Mouse (Mus musculus) midbrain, embryonic 11.5 days (tissue): Measurements from ENCODE around the gene Polr2j. TPM values are rescaled to one million over a fixed set of nuclear protein-coding genes. Genes with fewer than 3 reads are reported as not detected.

Experiments
- ATAC-seq: fragments of 200-750 bp; cut with Nextera tagmentation; 2 replicates; pipeline ENCODE4 v1.8.0; 2017; ENCODE audit warnings: moderate TSS enrichment, moderate library complexity; ENCODE audit not compliant: low FRiP score
- DNase-seq: peaks from one replicate; pipeline ENCODE4 v3.0.0; 2015; ENCODE audit warnings: low spot score; ENCODE audit errors: missing footprints
- H3K27ac ChIP-seq: fragments of 300-500 bp; sonication (generic); 2 replicates; pipeline ENCODE4 v1.5.1; 2014; ENCODE audit warnings: low read depth, low read length
- H3K27me3 ChIP-seq: fragments of 300-500 bp; sonication (generic); 2 replicates; pipeline ENCODE4 v1.6.1; 2014; ENCODE audit warnings: mild to moderate bottlenecking, low read length, moderate library complexity, mixed read lengths; ENCODE audit not compliant: control insufficient read depth, insufficient read depth
- H3K36me3 ChIP-seq: fragments of 300-500 bp; sonication (generic); 2 replicates; pipeline ENCODE4 v1.6.1; 2014; ENCODE audit warnings: mild to moderate bottlenecking, low read length, moderate library complexity, mixed read lengths; ENCODE audit not compliant: control insufficient read depth, insufficient read depth
- H3K4me1 ChIP-seq: fragments of 300-500 bp; sonication (generic); 2 replicates; pipeline ENCODE4 v1.6.1; 2014; ENCODE audit warnings: low read length; ENCODE audit not compliant: control insufficient read depth, insufficient read depth
- H3K4me2 ChIP-seq: fragments of 300-500 bp; sonication (generic); 2 replicates; pipeline ENCODE4 v1.6.1; 2014; ENCODE audit warnings: mild to moderate bottlenecking, moderate library complexity
- H3K4me3 ChIP-seq: fragments of 300-500 bp; sonication (generic); 2 replicates; pipeline ENCODE4 v1.5.1; 2014; ENCODE audit warnings: low read depth, low read length
- H3K9ac ChIP-seq: fragments of 300-500 bp; sonication (generic); 2 replicates; pipeline ENCODE4 v1.6.1; 2014; ENCODE audit warnings: low read length
- H3K9me3 ChIP-seq: fragments of 300-500 bp; sonication (generic); 2 replicates; pipeline ENCODE4 v1.6.1; 2016; ENCODE audit warnings: low read length; ENCODE audit not compliant: control insufficient read depth
- WGBS: fragments of 180-500 bp; shearing (Covaris S2); extraction: QIAGEN DNeasy Blood & Tissue Kit; methylation state at CpG from one replicate; pipeline ENCODE4 v1.1.7; 2014; 5-methylcytosine and 5-hydroxymethylcytosine counted together
- microRNA-seq: library from miRNA; unstranded; fragments of <30 nt; microRNA quantifications from one replicate; pipeline ENCODE4, GENCODE M21; 2017
- polyA plus RNA-seq: library from polyadenylated mRNA; unstranded; fragments of >200 nt; fragmentation: Nextera tagmentation; extraction: Ambion mirVana; gene quantifications from 2 replicates; pipeline ENCODE4 v1.2.1, GENCODE M21; 2014

Gene Polr2j
- polyA plus RNA-seq, 1 experiment from 2014 or later = 257 TPM

DNA sequence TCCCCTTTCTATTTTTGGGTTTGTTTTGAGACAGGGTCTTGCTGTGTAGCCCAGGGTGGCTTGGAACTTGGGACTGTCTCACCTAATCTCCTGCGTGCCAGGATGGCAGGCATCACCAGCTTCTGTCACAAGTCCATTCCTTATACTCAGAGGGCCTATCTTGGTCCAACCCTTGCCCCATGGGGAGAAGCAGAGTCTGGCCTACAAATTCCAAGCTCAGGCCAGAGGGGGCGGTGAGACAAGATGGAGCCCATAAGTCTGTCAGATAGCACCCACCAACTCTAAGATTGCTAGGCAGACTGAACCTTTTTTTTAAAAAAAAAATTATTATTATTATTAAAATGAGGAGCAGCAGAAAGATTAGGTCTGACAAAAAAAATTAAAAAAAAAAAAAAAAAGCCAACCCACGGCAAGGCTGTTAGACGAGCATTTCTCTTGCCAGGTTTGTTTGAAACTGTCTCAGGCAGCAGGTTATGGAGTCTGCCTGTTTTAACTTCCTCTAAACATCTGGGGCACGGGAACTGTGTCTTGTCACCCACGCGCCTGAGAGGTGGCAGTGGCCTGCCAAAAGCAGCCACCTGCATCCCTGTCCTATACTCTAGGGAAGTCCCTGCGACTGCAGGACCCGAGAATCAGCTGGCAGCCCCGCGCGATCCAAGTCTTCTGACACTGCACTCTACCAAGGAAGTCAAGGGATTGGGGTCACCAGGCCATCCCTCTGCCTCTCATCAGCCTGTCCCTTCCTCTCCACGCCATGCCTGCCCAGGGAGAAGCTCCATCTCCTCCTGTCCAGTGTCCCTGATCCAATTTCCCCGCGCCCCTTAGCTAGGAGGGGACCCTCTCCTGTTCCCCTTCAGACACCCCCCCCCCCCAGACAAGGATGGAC, 53.4 kb downstream of the Polr2j start:
- H3K9me3 ChIP-seq = peaks cover 5% of the 10 kb centered on the region
- no peaks in the 10 kb centered on the region for H3K27me3 ChIP-seq
- H3K4me1 ChIP-seq = peaks cover 9% of the 10 kb centered on the region
- peak overlapping the region; percentile 75 for H3K4me2 ChIP-seq
- peak overlapping the region; percentile 43 for H3K4me3 ChIP-seq
- DNase-seq = peak; percentile 93
- H3K36me3 ChIP-seq = no peaks in the 10 kb centered on the region
- no peak; the same call in 1 of the 2 replicates for ATAC-seq
- WGBS = 13% methylated on average over 15 of the region's 15 CpGs
- peak overlapping the region; percentile 67 for H3K9ac ChIP-seq
- H3K27ac ChIP-seq = no peak overlapping the region; the same call in 1 of the 2 replicates

DNA sequence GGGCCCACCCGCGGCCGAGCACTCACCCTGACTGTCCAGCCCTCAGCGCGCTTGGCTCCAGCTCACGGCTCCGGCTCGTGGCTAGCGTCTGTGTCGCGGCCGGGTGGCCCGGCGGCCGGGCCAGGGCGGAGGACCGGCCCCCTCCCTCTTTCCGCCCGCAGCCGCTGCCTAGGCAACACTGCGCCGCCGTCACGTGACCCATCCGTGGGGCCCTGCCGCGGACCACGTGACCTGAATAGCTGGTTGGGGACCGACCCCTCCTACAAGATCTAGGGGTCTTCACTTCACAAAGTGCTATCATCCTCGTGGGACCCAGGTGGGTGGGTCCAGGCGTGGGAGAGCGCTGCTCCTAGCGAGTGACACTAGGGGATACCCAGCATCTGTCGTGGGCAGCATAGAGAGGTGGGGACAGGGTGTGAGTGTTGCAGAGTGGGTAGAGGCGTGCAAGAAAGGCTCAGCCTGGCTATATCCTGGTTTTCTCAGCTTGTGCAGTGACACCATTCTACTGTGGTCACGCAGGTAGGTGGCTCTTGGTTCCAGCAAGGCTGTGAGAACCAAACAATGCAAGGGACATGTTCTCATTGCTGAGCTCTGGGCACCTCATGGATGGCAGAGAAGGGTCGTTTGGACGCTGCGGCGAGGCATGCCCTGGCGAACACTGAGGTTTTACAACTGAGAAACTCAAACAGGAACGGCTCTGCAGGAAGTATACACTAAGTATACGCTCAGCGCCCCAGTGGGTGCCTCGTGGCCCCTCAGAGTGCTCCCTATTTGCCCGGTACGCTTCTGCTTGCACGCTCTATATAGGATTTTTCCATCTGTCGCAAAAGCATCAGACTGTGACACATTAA, 54.3 kb downstream of the Polr2j start, which contains the start of gene Orai2:
Orai2 (minus strand) TSS at position 202 of the 851 bp plus-strand sequence.
- 7% methylated on average over 46 of the region's 49 CpGs for WGBS
- Histone ChIP-seq H3K4me1 (peaks cover 9% of the 10 kb centered on the region), H3K4me2 (peak within 1 kb of the TSS; percentile 75), H3K9ac (peak within 1 kb of the TSS; percentile 67), H3K4me3 (peak within 1 kb of the TSS; percentile 43), H3K27me3 (no peaks in the 10 kb centered on the region), H3K36me3 (no peaks in the 10 kb centered on the region), H3K9me3 (peaks cover 5% of the 10 kb centered on the region), H3K27ac (no peak within 1 kb of the TSS; the same call in 1 of the 2 replicates)
- ATAC-seq (peak; percentile 94), DNase-seq (peak; percentile 98)

DNA sequence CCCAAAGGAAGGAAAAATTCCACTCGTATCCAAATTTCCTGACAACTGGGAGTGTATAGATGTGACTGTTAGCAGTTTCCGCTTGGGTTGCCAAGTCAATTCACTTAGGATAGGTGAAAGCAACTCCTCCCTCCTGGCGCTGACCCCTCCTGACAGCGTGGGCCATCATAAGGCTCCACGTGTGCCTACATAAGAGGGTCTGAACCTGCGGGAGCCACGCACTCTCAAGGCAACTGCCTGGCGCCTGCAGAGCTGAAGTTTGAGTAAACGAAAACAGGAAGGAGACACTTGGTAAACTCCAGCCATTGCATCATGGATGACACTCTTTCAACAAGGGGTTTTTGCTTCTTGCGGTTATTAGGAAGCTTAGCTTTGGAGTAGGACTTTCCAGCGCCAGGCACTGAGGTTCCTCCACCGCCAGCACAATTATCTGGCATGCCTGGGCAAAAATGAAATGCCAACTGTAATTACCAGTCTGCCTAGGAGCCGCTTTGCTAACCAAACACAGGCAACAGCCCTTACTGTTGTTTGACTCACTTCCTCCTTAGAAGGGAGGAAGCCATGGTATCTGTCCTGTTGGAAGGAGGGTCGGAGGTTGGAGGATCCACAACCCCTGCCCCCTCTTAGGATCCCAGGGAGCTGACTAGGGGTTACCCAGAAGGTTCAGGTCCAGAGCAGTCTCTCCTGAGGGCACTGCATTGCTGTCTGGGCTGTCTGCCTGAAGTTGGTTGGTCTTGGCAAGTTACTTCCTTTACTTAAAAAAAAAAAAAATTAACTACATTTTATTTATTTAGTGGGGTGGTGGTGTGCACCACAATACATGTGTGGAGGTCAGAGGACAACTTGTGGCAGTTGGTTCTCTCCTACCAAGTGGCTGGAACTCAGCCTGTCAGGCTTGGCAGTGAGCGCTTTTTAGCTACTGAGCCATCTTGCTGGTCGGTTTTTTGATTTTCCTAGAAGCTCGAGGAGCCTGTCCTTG, 55.2 kb downstream of the Polr2j start:
- WGBS = 45% methylated on average over 17 of the region's 17 CpGs

More for the DNA sequence above, 55.2 kb downstream of the Polr2j start:
- H3K9ac ChIP-seq = peak overlapping the region; percentile 20; the same call in 1 of the 2 replicates
- H3K27me3 ChIP-seq = no peaks in the 10 kb centered on the region
- DNase-seq = peak; percentile 87
- H3K27ac ChIP-seq = no peak overlapping the region
- peak overlapping the region; percentile 75 for H3K4me2 ChIP-seq
- H3K4me3 ChIP-seq = peak overlapping the region; percentile 43
- peaks cover 9% of the 10 kb centered on the region for H3K4me1 ChIP-seq
- no peak for ATAC-seq
- peaks cover 5% of the 10 kb centered on the region for H3K9me3 ChIP-seq
- H3K36me3 ChIP-seq = no peaks in the 10 kb centered on the region

Small RNAs within 50 kb of the gene (microRNA-seq; reads per million reads assigned to microRNA genes)
- 0.57 reads per million for gene Mir7035

Other genes starting within 250 kb of the Polr2j start
- gene Hspb1, start 228.7 kb upstream of the Polr2j start, polyA plus RNA-seq = 8.7 and 9.9 TPM in 2 replicates
- 182 and 188 TPM in 2 replicates for gene Ywhag, start 182.0 kb upstream of the Polr2j start, polyA plus RNA-seq
- 0.68 and 0.86 TPM in 2 replicates for gene Ssc4d, start 142.1 kb upstream of the Polr2j start, polyA plus RNA-seq
- not detected in 2 replicates for gene Zp3, start 136.5 kb upstream of the Polr2j start, polyA plus RNA-seq
- 23.2 and 29.6 TPM in 2 replicates for gene Dtx2, start 121.8 kb upstream of the Polr2j start, polyA plus RNA-seq
- not detected in 2 replicates for gene Upk3b, start 78.1 kb upstream of the Polr2j start, polyA plus RNA-seq
- gene Upk3bl, start 62.1 kb upstream of the Polr2j start, polyA plus RNA-seq = 0.29 and 0.88 TPM in 2 replicates
- 5.9 and 6.9 TPM in 2 replicates for gene Rasa4, start 32.7 kb upstream of the Polr2j start, polyA plus RNA-seq
- 36.0 and 40.9 TPM in 2 replicates for gene Lrwd1, start 19.4 kb downstream of the Polr2j start, polyA plus RNA-seq
- gene Alkbh4, start 19.5 kb downstream of the Polr2j start, polyA plus RNA-seq = 15.7 and 18.9 TPM in 2 replicates
- gene Orai2, start 54.1 kb downstream of the Polr2j start, polyA plus RNA-seq = 7.5 and 8.5 TPM in 2 replicates
- gene Prkrip1, start 82.3 kb downstream of the Polr2j start, polyA plus RNA-seq = 74.2 and 87.6 TPM in 2 replicates
- 8.7 and 11.8 TPM in 2 replicates for gene Sh2b2, start 129.9 kb downstream of the Polr2j start, polyA plus RNA-seq